Mouse (Mus musculus): Measurements from ENCODE around the gene Traf1.

GRCm38 (mm10) chr2:34945580-34945979 lies 16.0 kb downstream of the Traf1 start:
- TF ChIP-seq CTCF (IDR thresholded peaks at IDR 0.05) (no peak), EP300 (IDR thresholded peaks at IDR 0.05) (no peak)

Measured in lung, postnatal 0 days (tissue).